Mouse (Mus musculus) MEL (cell line): ENCODE results near the gene Tox3. TPM values are rescaled to one million over a fixed set of nuclear protein-coding genes. Genes with fewer than 3 reads are reported as not detected.

Source experiments
- DNase-seq: peaks from one replicate; pipeline ENCODE4 v3.0.0; 2011; ENCODE audit warnings: low read depth, low spot score
- H3K27ac ChIP-seq: 2 replicates; pipeline ENCODE4 v1.5.1; 2012; ENCODE audit warnings: low read depth, mild to moderate bottlenecking, control low read depth, low read length, moderate library complexity; ENCODE audit not compliant: control insufficient read depth
- H3K27me3 ChIP-seq, 2 experiments: fragments of 150-350 bp in 1 of 2; sonication (generic) in 1 of 2; 2 replicates each; pipeline ENCODE4 v1.6.1; 2012; ENCODE audit warnings: low read length in 2 of 2, mild to moderate bottlenecking in 2 of 2, improper control_type of control experiment in 1 of 2, moderate library complexity in 1 of 2; ENCODE audit not compliant: insufficient read depth in 2 of 2, control insufficient read depth in 1 of 2
- H3K36me3 ChIP-seq, 2 experiments: 2 replicates each; pipeline ENCODE4 v1.6.1; 2012 to 2014; ENCODE audit warnings: low read length in 2 of 2, improper control_type of control experiment in 1 of 2, inconsistent platforms in 1 of 2, mild to moderate bottlenecking in 1 of 2; ENCODE audit not compliant: insufficient read depth in 2 of 2, control insufficient read depth in 1 of 2
- H3K4me1 ChIP-seq, 2 experiments: fragments of 150-350 bp in 1 of 2; sonication (generic) in 1 of 2; 2 replicates each; pipeline ENCODE4 v1.6.1; 2012; ENCODE audit warnings: low read length in 2 of 2, improper control_type of control experiment in 1 of 2, mild to moderate bottlenecking in 1 of 2; ENCODE audit not compliant: insufficient read depth in 2 of 2, control insufficient read depth in 1 of 2
- H3K4me3 ChIP-seq, 2 experiments: fragments of 150-350 bp in 1 of 2; sonication (generic) in 1 of 2; 2 replicates each; pipeline ENCODE4 v1.5.1; 2012; ENCODE audit warnings: low read depth in 2 of 2, low read length in 2 of 2, mild to moderate bottlenecking in 2 of 2, moderate library complexity in 2 of 2, control low read depth in 1 of 2, improper control_type of control experiment in 1 of 2; ENCODE audit not compliant: control insufficient read depth in 1 of 2, insufficient read depth in 1 of 2
- H3K79me2 ChIP-seq: 2 replicates; pipeline ENCODE4 v1.6.1; 2012; ENCODE audit warnings: mild to moderate bottlenecking, low read length, moderate library complexity; ENCODE audit not compliant: control insufficient read depth, poor library complexity, insufficient read depth
- H3K9ac ChIP-seq: 2 replicates; pipeline ENCODE4 v1.6.1; 2012; ENCODE audit warnings: low read depth, mild to moderate bottlenecking, control low read depth, low read length, moderate library complexity; ENCODE audit not compliant: control insufficient read depth, poor library complexity, severe bottlenecking
- H3K9me3 ChIP-seq: fragments of 150-350 bp; sonication (generic); replicated peaks from 2 replicates; pipeline ENCODE4 v1.6.1; 2012; ENCODE audit warnings: mild to moderate bottlenecking, low read length, improper control_type of control experiment, moderate library complexity; ENCODE audit not compliant: insufficient read depth
- CTCF ChIP-seq, 3 experiments: IDR thresholded peaks in 2 of 3; conservative IDR thresholded peaks in 1 of 3; 2 replicates each; pipeline ENCODE4 v1.5.1; 2011 to 2012; ENCODE audit warnings: low read length in 3 of 3, low read depth in 2 of 3, mild to moderate bottlenecking in 2 of 3, improper control_type of control experiment in 1 of 3, inconsistent platforms in 1 of 3, mixed read lengths in 1 of 3, moderate library complexity in 1 of 3; ENCODE audit not compliant: control insufficient read depth in 1 of 3, insufficient read depth in 1 of 3, poor library complexity in 1 of 3, severe bottlenecking in 1 of 3
- E2F4 ChIP-seq: IDR thresholded peaks from 2 replicates; pipeline ENCODE4 v1.6.1; 2011; ENCODE audit warnings: low read depth, low read length, improper control_type of control experiment, borderline replicate concordance
- ELF1 ChIP-seq: IDR thresholded peaks from 2 replicates; pipeline ENCODE4 v1.6.1; 2014; ENCODE audit warnings: low read depth, mild to moderate bottlenecking, inconsistent platforms, low read length, improper control_type of control experiment, moderate library complexity
- EP300 ChIP-seq, 2 experiments: IDR thresholded peaks; 2 replicates each; pipeline ENCODE4 v1.6.1; 2011; ENCODE audit warnings: improper control_type of control experiment in 2 of 2, low read length in 2 of 2, low read depth in 1 of 2, mild to moderate bottlenecking in 1 of 2
- GABPA ChIP-seq: IDR thresholded peaks from 2 replicates; pipeline ENCODE4 v1.6.1; 2012; ENCODE audit warnings: low read depth, mild to moderate bottlenecking, inconsistent platforms, low read length, improper control_type of control experiment, moderate library complexity
- GATA1 ChIP-seq: IDR thresholded peaks from 2 replicates; pipeline ENCODE4 v1.6.1; 2011; ENCODE audit warnings: low read depth, low read length, improper control_type of control experiment
- HCFC1 ChIP-seq: IDR thresholded peaks from 2 replicates; pipeline ENCODE4 v1.6.1; 2012; ENCODE audit warnings: low read depth, mild to moderate bottlenecking, inconsistent platforms, low read length, improper control_type of control experiment, moderate library complexity
- JUND ChIP-seq: IDR thresholded peaks from 2 replicates; pipeline ENCODE4 v1.6.1; 2011; ENCODE audit warnings: low read depth, mild to moderate bottlenecking, improper control_type of control experiment, low read length
- MAFK ChIP-seq: IDR thresholded peaks from 2 replicates; pipeline ENCODE4 v1.6.1; 2011; ENCODE audit warnings: low read depth, mild to moderate bottlenecking, low read length, improper control_type of control experiment, borderline replicate concordance
- MAZ ChIP-seq: IDR thresholded peaks from 2 replicates; pipeline ENCODE4 v1.6.1; 2012; ENCODE audit warnings: low read depth, mild to moderate bottlenecking, inconsistent platforms, low read length, improper control_type of control experiment
- MXI1 ChIP-seq: IDR thresholded peaks from 2 replicates; pipeline ENCODE4 v1.6.1; 2011; ENCODE audit warnings: mild to moderate bottlenecking, low read depth, low read length, improper control_type of control experiment
- MYC ChIP-seq: IDR thresholded peaks from 2 replicates; pipeline ENCODE4 v1.6.1; 2011; ENCODE audit warnings: low read depth, mild to moderate bottlenecking, low read length, improper control_type of control experiment, moderate library complexity
- NELFE ChIP-seq: IDR thresholded peaks from 2 replicates; pipeline ENCODE4 v1.6.1; 2011; ENCODE audit warnings: low read depth, low read length, improper control_type of control experiment
- NRF1 ChIP-seq: IDR thresholded peaks from 2 replicates; pipeline ENCODE4 v1.6.1; 2014; ENCODE audit warnings: low read depth, mild to moderate bottlenecking, inconsistent platforms, low read length, improper control_type of control experiment, moderate library complexity; ENCODE audit not compliant: poor library complexity, insufficient read depth, severe bottlenecking
- POLR2AphosphoS2 ChIP-seq: IDR thresholded peaks from 2 replicates; pipeline ENCODE4 v1.6.1; 2011; ENCODE audit warnings: low read length, improper control_type of control experiment
- POLR2AphosphoS5 ChIP-seq: IDR thresholded peaks from 2 replicates; pipeline ENCODE4 v1.6.1; 2012; ENCODE audit warnings: low read depth, borderline replicate concordance, mild to moderate bottlenecking, inconsistent platforms, low read length, moderate library complexity, mixed read lengths
- RAD21 ChIP-seq: IDR thresholded peaks from 2 replicates; pipeline ENCODE4 v1.6.1; 2011; ENCODE audit warnings: mild to moderate bottlenecking, low read depth, low read length, improper control_type of control experiment
- RCOR1 ChIP-seq: IDR thresholded peaks from 2 replicates; pipeline ENCODE4 v1.6.1; 2012; ENCODE audit warnings: low read depth, mild to moderate bottlenecking, inconsistent platforms, low read length, improper control_type of control experiment
- SIN3A ChIP-seq: IDR thresholded peaks from 2 replicates; pipeline ENCODE4 v1.6.1; 2012; ENCODE audit warnings: low read length, improper control_type of control experiment, inconsistent platforms
- SMC3 ChIP-seq: IDR thresholded peaks from 2 replicates; pipeline ENCODE4 v1.6.1; 2011; ENCODE audit warnings: low read depth, low read length, improper control_type of control experiment
- TBP ChIP-seq: IDR thresholded peaks from 2 replicates; pipeline ENCODE4 v1.8.0; 2011; ENCODE audit warnings: low read depth, low read length, improper control_type of control experiment
- UBTF ChIP-seq: IDR thresholded peaks from 2 replicates; pipeline ENCODE4 v1.6.1; 2012; ENCODE audit warnings: low read depth, mild to moderate bottlenecking, inconsistent platforms, low read length, improper control_type of control experiment, moderate library complexity, borderline replicate concordance; ENCODE audit not compliant: insufficient read depth
- USF2 ChIP-seq, 2 experiments: IDR thresholded peaks; 2 replicates each; pipeline ENCODE4 v1.6.1; 2011 to 2012; ENCODE audit warnings: improper control_type of control experiment in 2 of 2, low read length in 2 of 2, borderline replicate concordance in 1 of 2, inconsistent platforms in 1 of 2, low read depth in 1 of 2, mild to moderate bottlenecking in 1 of 2; ENCODE audit not compliant: insufficient read depth in 1 of 2
- ZMIZ1 ChIP-seq: IDR thresholded peaks from 2 replicates; pipeline ENCODE4 v1.6.1; 2012; ENCODE audit warnings: low read depth, mild to moderate bottlenecking, inconsistent platforms, low read length, improper control_type of control experiment, moderate library complexity
- polyA plus RNA-seq, 2 experiments: library from polyadenylated mRNA; stranded (reverse) in 1 of 2; unstranded in 1 of 2; fragments of >175 nt in 1 of 2; fragments of >200 nt in 1 of 2; gene quantifications; 2 replicates each; pipeline versions ENCODE4 v1.2.1 to v1.2.4; 2012; ENCODE audit warnings: low replicate concordance in 2 of 2, low read depth in 1 of 2; ENCODE audit not compliant: insufficient read length in 2 of 2, insufficient read depth in 1 of 2, missing spikeins in 1 of 2
- total RNA-seq: library from RNA; depleted of rRNA; stranded (reverse); fragments of 300-350 nt; gene quantifications from 2 replicates; pipeline ENCODE4 v1.2.3, GENCODE M21; 2012

The Tox3 gene
- total and polyA plus RNA-seq, 3 experiments = not detected

DNA sequence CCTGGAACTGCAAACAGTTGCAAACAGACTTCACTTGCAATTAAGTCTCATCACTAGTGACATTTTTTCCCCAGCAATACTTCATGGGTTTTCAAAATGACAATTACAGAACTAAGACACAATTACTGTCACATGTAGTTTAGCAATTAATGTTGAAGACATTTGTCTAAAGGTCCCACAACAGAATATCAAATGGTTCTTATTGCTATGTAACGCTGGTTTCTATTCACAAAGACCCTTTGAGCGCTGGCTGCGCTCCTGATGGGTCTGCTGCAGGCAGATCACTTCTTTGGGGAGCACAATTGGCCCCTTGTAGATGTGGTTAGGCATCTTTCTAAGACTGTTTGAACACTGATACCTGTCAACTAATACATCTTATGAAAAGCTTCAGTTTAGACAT lies 102.3 kb downstream of the Tox3 start:
- no peak overlapping the region for H3K4me3 ChIP-seq
- TF ChIP-seq E2F4 (no peak), MAFK (no peak), RAD21 (no peak), MYC (no peak), RCOR1 (no peak), POLR2AphosphoS5 (no peak), EP300 (IDR thresholded peaks at IDR 0.05; ENCODE audit: low read depth in 1 of 2, low read length in 2 of 2) (no peak), TBP (no peak), GABPA (no peak), MXI1 (no peak), JUND (no peak), SIN3A (no peak), POLR2AphosphoS2 (no peak), HCFC1 (no peak), NRF1 (no peak), UBTF (no peak), NELFE (no peak), MAZ (no peak)
- TF ChIP-seq, all 39 proteins: peak for 0
- Histone ChIP-seq H3K9ac (no peak overlapping the region), H3K27me3 (no peaks in the 10 kb centered on the region), H3K27ac (no peak overlapping the region), H3K9me3 (no peaks in the 10 kb centered on the region), H3K79me2 (no peaks in the 10 kb centered on the region), H3K4me1 (no peaks in the 10 kb centered on the region), H3K36me3 (no peaks in the 10 kb centered on the region)
- DNase-seq = no peak

DNA sequence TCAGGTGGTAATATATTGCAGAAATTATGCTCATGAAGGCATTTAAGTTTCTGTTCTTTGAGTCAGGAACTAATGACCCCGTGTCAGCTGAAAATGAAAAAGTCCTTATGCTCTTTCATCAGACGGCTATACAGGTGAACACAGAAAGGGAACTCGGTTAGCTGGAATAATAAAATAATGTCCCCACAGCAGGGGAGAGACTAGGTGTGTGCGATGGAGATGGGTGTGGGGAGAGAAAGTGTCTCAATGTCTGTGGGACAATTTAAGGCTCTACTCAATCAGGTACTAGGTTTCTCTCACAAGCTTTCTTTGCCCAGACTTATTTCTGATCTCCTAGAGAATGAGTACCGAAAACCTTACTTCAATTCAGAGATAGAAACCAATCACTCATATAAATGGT lies 103.0 kb downstream of the Tox3 start:
- no peak for TF ChIP-seq NELFE
- TF ChIP-seq SIN3A = no peak
- no peak for TF ChIP-seq POLR2AphosphoS2
- no peak for TF ChIP-seq GATA1
- TF ChIP-seq SMC3 = no peak
- TF ChIP-seq ZMIZ1 = no peak
- TF ChIP-seq UBTF = no peak
- TF ChIP-seq EP300 (IDR thresholded peaks at IDR 0.05; ENCODE audit: low read depth in 1 of 2, low read length in 2 of 2) = no peak
- no peak for TF ChIP-seq CTCF (IDR thresholded peaks at IDR 0.05 in 2 of 3, conservative IDR thresholded peaks at IDR 0.05 in 1 of 3; ENCODE audit: control insufficient read depth in 1 of 3, insufficient read depth in 1 of 3, low read depth in 2 of 3, low read length in 3 of 3, poor library complexity in 1 of 3, severe bottlenecking in 1 of 3)
- no peak for TF ChIP-seq GABPA
- TF ChIP-seq ELF1 = no peak
- TF ChIP-seq MAZ = no peak
- TF ChIP-seq USF2 (IDR thresholded peaks at IDR 0.05; ENCODE audit: borderline replicate concordance in 1 of 2, insufficient read depth in 1 of 2, low read depth in 1 of 2, low read length in 2 of 2) = no peak
- no peak for TF ChIP-seq HCFC1
- TF ChIP-seq RCOR1 = no peak
- Histone ChIP-seq H3K4me3 (no peak overlapping the region), H3K4me1 (no peaks in the 10 kb centered on the region), H3K79me2 (no peaks in the 10 kb centered on the region), H3K27me3 (no peaks in the 10 kb centered on the region), H3K36me3 (no peaks in the 10 kb centered on the region), H3K9ac (no peak overlapping the region), H3K9me3 (no peaks in the 10 kb centered on the region), H3K27ac (no peak overlapping the region)
- DNase-seq = no peak
